Mouse (Mus musculus): Measurements from ENCODE around the gene Ccl24. TPM values are rescaled to one million over a fixed set of nuclear protein-coding genes. Genes with fewer than 3 reads are reported as not detected.

The Ccl24 gene
- polyA plus RNA-seq, 1 experiment from 2014 or later, result 1.3 TPM

- H3K4me2 ChIP-seq (replicated peaks), result no peak overlapping the region
- 86% methylated on average over 10 of the region's 10 CpGs for WGBS
- H3K9ac ChIP-seq, result no peak overlapping the region
- no peak overlapping the region for H3K27ac ChIP-seq
- H3K4me1 ChIP-seq, result no peaks in the 10 kb centered on the region
- no peaks in the 10 kb centered on the region for H3K27me3 ChIP-seq
- no peak overlapping the region for H3K4me3 ChIP-seq
- H3K9me3 ChIP-seq, result peaks cover 4% of the 10 kb centered on the region; the same call in 1 of the 2 replicates
- H3K36me3 ChIP-seq, result no peaks in the 10 kb centered on the region
- no peak for ATAC-seq (ENCODE audit: low FRiP score, low read depth)
These were observed 6.5 kb upstream of the Ccl24 start for GRCm38 (mm10) chr5:135579331-135579751.

- H3K9ac ChIP-seq, result no peak overlapping the region
- H3K27ac ChIP-seq, result no peak overlapping the region
- WGBS, result 58% methylated on average over 4 of the region's 4 CpGs
- no peaks in the 10 kb centered on the region for H3K4me1 ChIP-seq
- H3K4me3 ChIP-seq, result no peak overlapping the region
- H3K9me3 ChIP-seq, result peaks cover 4% of the 10 kb centered on the region; the same call in 1 of the 2 replicates
- no peak for ATAC-seq (ENCODE audit: low FRiP score, low read depth)
- 0 out of 2 replicates have a peak, but pooled peaks cover 2% of the 10 kb centered on the region for H3K27me3 ChIP-seq
- no peaks in the 10 kb centered on the region for H3K36me3 ChIP-seq
- no peak overlapping the region for H3K4me2 ChIP-seq (replicated peaks)
These were observed 3.2 kb upstream of the Ccl24 start for GRCm38 (mm10) chr5:135576055-135576454.

- no peak overlapping the region for H3K27ac ChIP-seq
- H3K4me1 ChIP-seq, result no peaks in the 10 kb centered on the region
- H3K4me3 ChIP-seq, result no peak overlapping the region
- 0 out of 2 replicates have a peak, but pooled peaks cover 3% of the 10 kb centered on the region for H3K27me3 ChIP-seq
- H3K9me3 ChIP-seq, result no peaks in the 10 kb centered on the region
- 74% methylated on average over 6 of the region's 6 CpGs for WGBS
- no peak overlapping the region for H3K9ac ChIP-seq
- H3K4me2 ChIP-seq (replicated peaks), result no peak overlapping the region
- no peak for ATAC-seq (ENCODE audit: low FRiP score, low read depth)
- no peaks in the 10 kb centered on the region for H3K36me3 ChIP-seq
These were observed 4.2 kb downstream of the Ccl24 start for GRCm38 (mm10) chr5:135568698-135569097.

- Histone ChIP-seq H3K27ac (no peak overlapping the region), H3K9ac (no peak overlapping the region), H3K4me1 (no peaks in the 10 kb centered on the region), H3K27me3 (0 out of 2 replicates have a peak, but pooled peaks cover 3% of the 10 kb centered on the region), H3K36me3 (no peaks in the 10 kb centered on the region), H3K9me3 (no peaks in the 10 kb centered on the region), H3K4me3 (no peak overlapping the region), H3K4me2 (replicated peaks) (no peak overlapping the region)
- no peak for ATAC-seq (ENCODE audit: low FRiP score, low read depth)
- 90% methylated on average over 6 of the region's 6 CpGs for WGBS
These were observed 5.1 kb downstream of the Ccl24 start for GRCm38 (mm10) chr5:135567556-135568265.

GRCm38 (mm10) chr5:135563469-135563868 lies 9.4 kb downstream of the Ccl24 start, which contains the start of gene Ccl26:
TSS of gene Ccl26 (minus strand) at chr5:135563569.
- H3K4me3 ChIP-seq, result no peak within 1 kb of the TSS
- no peak for ATAC-seq (ENCODE audit: low FRiP score, low read depth)

GRCm38 (mm10) chr5:135557671-135558070 lies 15.2 kb downstream of the Ccl24 start:
- H3K4me1 ChIP-seq, result peaks cover 10% of the 10 kb centered on the region
- no peak for ATAC-seq (ENCODE audit: low FRiP score, low read depth)
- 52% methylated on average over 3 of the region's 3 CpGs for WGBS

More at GRCm38 (mm10) chr5:135563469-135563868, 9.4 kb downstream of the Ccl24 start, which contains the start of gene Ccl26:
- H3K4me1 ChIP-seq, result no peaks in the 10 kb centered on the region
- H3K36me3 ChIP-seq, result no peaks in the 10 kb centered on the region
- H3K27me3 ChIP-seq, result no peaks in the 10 kb centered on the region
- 89% methylated on average over 3 of the region's 3 CpGs for WGBS
- H3K27ac ChIP-seq, result no peak within 1 kb of the TSS
- H3K4me2 ChIP-seq (replicated peaks), result no peak within 1 kb of the TSS
- no peak within 1 kb of the TSS for H3K9ac ChIP-seq
- no peaks in the 10 kb centered on the region for H3K9me3 ChIP-seq

GRCm38 (mm10) chr5:135557051-135557450 lies 15.8 kb downstream of the Ccl24 start:
- H3K9me3 ChIP-seq, result no peaks in the 10 kb centered on the region
- no peak for ATAC-seq (ENCODE audit: low FRiP score, low read depth)
- H3K27ac ChIP-seq, result no peak overlapping the region
- no peak overlapping the region for H3K4me2 ChIP-seq (replicated peaks)
- WGBS, result 8% methylated on average over 4 of the region's 4 CpGs
- H3K27me3 ChIP-seq, result 0 out of 2 replicates have a peak, but pooled peaks cover 7% of the 10 kb centered on the region
- H3K36me3 ChIP-seq, result no peaks in the 10 kb centered on the region
- peaks cover 10% of the 10 kb centered on the region for H3K4me1 ChIP-seq
- H3K9ac ChIP-seq, result no peak overlapping the region
- no peak overlapping the region for H3K4me3 ChIP-seq

More at GRCm38 (mm10) chr5:135557671-135558070, 15.2 kb downstream of the Ccl24 start:
- H3K27ac ChIP-seq, result no peak overlapping the region
- H3K36me3 ChIP-seq, result no peaks in the 10 kb centered on the region
- H3K27me3 ChIP-seq, result 0 out of 2 replicates have a peak, but pooled peaks cover 7% of the 10 kb centered on the region
- no peaks in the 10 kb centered on the region for H3K9me3 ChIP-seq
- no peak overlapping the region for H3K4me2 ChIP-seq (replicated peaks)
- no peak overlapping the region for H3K9ac ChIP-seq
- H3K4me3 ChIP-seq, result no peak overlapping the region

GRCm38 (mm10) chr5:135556259-135556658 lies 16.6 kb downstream of the Ccl24 start:
- peaks cover 10% of the 10 kb centered on the region for H3K4me1 ChIP-seq
- H3K4me3 ChIP-seq, result no peak overlapping the region
- no peaks in the 10 kb centered on the region for H3K36me3 ChIP-seq
- no peak overlapping the region for H3K27ac ChIP-seq
- H3K9ac ChIP-seq, result no peak overlapping the region
- no peak for ATAC-seq (ENCODE audit: low FRiP score, low read depth)
- no peak overlapping the region for H3K4me2 ChIP-seq (replicated peaks)
- H3K27me3 ChIP-seq, result 0 out of 2 replicates have a peak, but pooled peaks cover 7% of the 10 kb centered on the region
- H3K9me3 ChIP-seq, result no peaks in the 10 kb centered on the region
- 62% methylated on average over 3 of the region's 4 CpGs for WGBS

GRCm38 (mm10) chr5:135551591-135551990 lies 21.3 kb downstream of the Ccl24 start:
- no peaks in the 10 kb centered on the region for H3K36me3 ChIP-seq
- peaks cover 13% of the 10 kb centered on the region for H3K4me1 ChIP-seq
- 0 out of 2 replicates have a peak, but pooled peaks cover 9% of the 10 kb centered on the region for H3K27me3 ChIP-seq
- WGBS, result 72% methylated on average over 3 of the region's 3 CpGs
- no peak for ATAC-seq (ENCODE audit: low FRiP score, low read depth)
- no peak overlapping the region for H3K4me2 ChIP-seq (replicated peaks)
- H3K27ac ChIP-seq, result no peak overlapping the region
- no peak overlapping the region for H3K4me3 ChIP-seq
- H3K9ac ChIP-seq, result no peak overlapping the region
- H3K9me3 ChIP-seq, result no peaks in the 10 kb centered on the region

GRCm38 (mm10) chr5:135550910-135551309 lies 21.9 kb downstream of the Ccl24 start:
- Histone ChIP-seq H3K27ac (no peak overlapping the region), H3K4me3 (no peak overlapping the region), H3K4me2 (replicated peaks) (no peak overlapping the region), H3K9me3 (no peaks in the 10 kb centered on the region), H3K9ac (no peak overlapping the region), H3K36me3 (no peaks in the 10 kb centered on the region), H3K4me1 (peaks cover 16% of the 10 kb centered on the region), H3K27me3 (0 out of 2 replicates have a peak, but pooled peaks cover 9% of the 10 kb centered on the region)
- WGBS, result 20% methylated on average over 3 of the region's 3 CpGs
- no peak for ATAC-seq (ENCODE audit: low FRiP score, low read depth)

- ATAC-seq (ENCODE audit: low FRiP score, low read depth), result no peak
- Histone ChIP-seq H3K4me1 (peaks cover 26% of the 10 kb centered on the region), H3K27me3 (0 out of 2 replicates have a peak, but pooled peaks cover 2% of the 10 kb centered on the region), H3K36me3 (no peaks in the 10 kb centered on the region), H3K9ac (no peak overlapping the region), H3K9me3 (no peaks in the 10 kb centered on the region), H3K4me3 (no peak overlapping the region), H3K27ac (no peak overlapping the region), H3K4me2 (replicated peaks) (no peak overlapping the region)
- WGBS, result 26% methylated on average over 2 of the region's 2 CpGs
These were observed 24.9 kb downstream of the Ccl24 start for GRCm38 (mm10) chr5:135547990-135548389.

Measured in limb, embryonic 13.5 days (tissue).